Mouse (Mus musculus) heart, adult 2 months (tissue): Measurements from ENCODE around the gene Rprml.

Experiments used
- CTCF ChIP-seq: fragments of 200-600 bp; IDR thresholded peaks from 2 replicates; pipeline ENCODE4 v1.8.1; 2022; ENCODE audit warnings: antibody characterized with exemption, mild to moderate bottlenecking, moderate library complexity
- POLR2A ChIP-seq: fragments of 200-500 bp; IDR thresholded peaks from 2 replicates; pipeline ENCODE4 v1.6.1; 2011; ENCODE audit warnings: mild to moderate bottlenecking, low read depth, low read length, control low read depth; ENCODE audit not compliant: insufficient read depth

DNA sequence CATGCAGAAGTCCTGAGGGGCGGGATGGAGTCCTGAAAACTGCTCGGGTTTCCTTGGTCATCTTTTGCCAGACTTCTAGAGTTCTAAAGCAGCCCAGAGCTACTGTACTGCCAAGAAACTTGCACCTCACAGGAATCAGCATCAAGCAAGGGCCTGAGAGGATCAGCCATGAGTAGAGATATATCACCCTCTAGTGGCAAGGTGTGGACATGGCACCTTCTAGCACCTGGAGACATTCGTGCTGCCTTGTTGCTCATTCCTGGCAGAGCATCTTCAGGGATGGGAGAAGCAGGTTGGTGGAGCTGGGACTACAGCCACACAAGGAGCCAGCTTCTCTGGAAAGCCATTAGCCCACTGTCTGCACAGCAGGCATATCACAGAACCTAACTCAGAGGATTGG lies 26.2 kb downstream of the Rprml start:
- no peak for TF ChIP-seq POLR2A
- peak; percentile 90 for TF ChIP-seq CTCF
